Mouse (Mus musculus) forebrain, embryonic 13.5 days (tissue): ENCODE measurements around the gene Ogdhl. TPM values are rescaled to one million over a fixed set of nuclear protein-coding genes. Genes with fewer than 3 reads are reported as not detected.
A peak's percentile ranks its signal among the peaks of the same experiment; 100 is the strongest.
"Not testable (repeated sequence)": the region's sequence is repeated elsewhere in the genome, so short reads cannot be mapped to it uniquely, and the experiment has no call there.

Experiments
- ATAC-seq: fragments of 200-750 bp; cut with Nextera tagmentation; 2 replicates; pipeline ENCODE4 v1.8.0; 2017
- H3K27ac ChIP-seq: fragments of 300-500 bp; sonication (generic); 2 replicates; pipeline ENCODE4 v1.5.1; 2015; ENCODE audit warnings: inconsistent platforms, mild to moderate bottlenecking, moderate library complexity
- H3K27me3 ChIP-seq: fragments of 300-500 bp; sonication (generic); 2 replicates; pipeline ENCODE4 v1.6.1; 2015; ENCODE audit warnings: mild to moderate bottlenecking, inconsistent platforms
- H3K36me3 ChIP-seq: fragments of 300-500 bp; sonication (generic); 2 replicates; pipeline ENCODE4 v1.6.1; 2015; ENCODE audit warnings: mild to moderate bottlenecking, inconsistent platforms; ENCODE audit not compliant: poor library complexity, severe bottlenecking
- H3K4me1 ChIP-seq: fragments of 300-500 bp; sonication (generic); 2 replicates; pipeline ENCODE4 v1.6.1; 2015; ENCODE audit warnings: inconsistent platforms
- H3K4me2 ChIP-seq: fragments of 300-500 bp; sonication (generic); 2 replicates; pipeline ENCODE4 v1.6.1; 2015; ENCODE audit warnings: inconsistent platforms, mild to moderate bottlenecking, moderate library complexity
- H3K4me3 ChIP-seq: fragments of 300-500 bp; sonication (generic); 2 replicates; pipeline ENCODE4 v1.5.1; 2015; ENCODE audit warnings: mild to moderate bottlenecking, inconsistent platforms
- H3K9ac ChIP-seq: fragments of 300-500 bp; sonication (generic); 2 replicates; pipeline ENCODE4 v1.6.1; 2015; ENCODE audit warnings: mild to moderate bottlenecking, inconsistent platforms
- H3K9me3 ChIP-seq: fragments of 300-500 bp; sonication (generic); replicated peaks from 2 replicates; pipeline ENCODE4 v1.6.1; 2016; ENCODE audit warnings: inconsistent platforms
- WGBS: fragments of 180-500 bp; shearing (Covaris S2); methylation state at CpG from one replicate; pipeline ENCODE4 v1.1.7; 2015; 5-methylcytosine and 5-hydroxymethylcytosine counted together
- polyA plus RNA-seq: library from polyadenylated mRNA; unstranded; fragments of >200 nt; fragmentation: Nextera tagmentation; extraction: Ambion mirVana; gene quantifications from 2 replicates; pipeline ENCODE4 v1.2.1, GENCODE M21; 2015

The Ogdhl gene
- polyA plus RNA-seq, 1 experiment from 2014 or later = 20.3 TPM

GRCm38 (mm10) chr14:32336547-32336946 is 14.7 kb downstream of the Ogdhl start:
- Histone ChIP-seq H3K27ac (no peak overlapping the region), H3K9ac (no peak overlapping the region), H3K4me3 (no peak overlapping the region), H3K4me2 (no peak overlapping the region), H3K4me1 (peaks cover 13% of the 10 kb centered on the region), H3K27me3 (no peaks in the 10 kb centered on the region), H3K9me3 (no peaks in the 10 kb centered on the region), H3K36me3 (peaks cover 76% of the 10 kb centered on the region)
- 79% methylated on average over 11 of the region's 11 CpGs for WGBS
- ATAC-seq = no peak

- no peak overlapping the region for H3K4me2 ChIP-seq
- ATAC-seq = no peak
- H3K4me3 ChIP-seq = no peak overlapping the region
- WGBS = 95% methylated on average over 7 of the region's 7 CpGs
- H3K9ac ChIP-seq = no peak overlapping the region
- H3K27me3 ChIP-seq = no peaks in the 10 kb centered on the region
- no peaks in the 10 kb centered on the region for H3K9me3 ChIP-seq
- no peak overlapping the region for H3K27ac ChIP-seq
- H3K36me3 ChIP-seq = peaks cover 93% of the 10 kb centered on the region
- no peaks in the 10 kb centered on the region for H3K4me1 ChIP-seq
These were observed 20.0 kb downstream of the Ogdhl start for GRCm38 (mm10) chr14:32341823-32342222.

GRCm38 (mm10) chr14:32344176-32344575 is 22.4 kb downstream of the Ogdhl start:
- H3K4me1 ChIP-seq = no peaks in the 10 kb centered on the region
- H3K36me3 ChIP-seq = peaks cover 81% of the 10 kb centered on the region
- WGBS = 93% methylated on average over 7 of the region's 7 CpGs
- H3K4me2 ChIP-seq = no peak overlapping the region
- H3K27me3 ChIP-seq = no peaks in the 10 kb centered on the region
- H3K9me3 ChIP-seq = no peaks in the 10 kb centered on the region
- no peak overlapping the region for H3K27ac ChIP-seq
- ATAC-seq = no peak
- H3K9ac ChIP-seq = no peak overlapping the region
- no peak overlapping the region for H3K4me3 ChIP-seq

- Histone ChIP-seq H3K4me3 (no peak overlapping the region), H3K27ac (no peak overlapping the region), H3K4me1 (no peaks in the 10 kb centered on the region), H3K9ac (no peak overlapping the region), H3K27me3 (no peaks in the 10 kb centered on the region), H3K4me2 (no peak overlapping the region), H3K9me3 (no peaks in the 10 kb centered on the region), H3K36me3 (peaks cover 76% of the 10 kb centered on the region)
- WGBS = 85% methylated on average over 9 of the region's 10 CpGs
- ATAC-seq = no peak
These were observed 22.9 kb downstream of the Ogdhl start for GRCm38 (mm10) chr14:32344694-32345093.

GRCm38 (mm10) chr14:32347307-32347706 is 25.5 kb downstream of the Ogdhl start:
- WGBS = 94% methylated on average over 9 of the region's 9 CpGs
- H3K4me2 ChIP-seq = no peak overlapping the region
- no peak overlapping the region for H3K9ac ChIP-seq
- H3K27ac ChIP-seq = no peak overlapping the region
- no peaks in the 10 kb centered on the region for H3K27me3 ChIP-seq
- no peak overlapping the region for H3K4me3 ChIP-seq
- H3K9me3 ChIP-seq = no peaks in the 10 kb centered on the region
- no peak for ATAC-seq
- peaks cover 50% of the 10 kb centered on the region for H3K36me3 ChIP-seq
- no peaks in the 10 kb centered on the region for H3K4me1 ChIP-seq

- H3K4me1 ChIP-seq, H3K9me3 ChIP-seq, H3K9ac ChIP-seq, ATAC-seq, H3K27me3 ChIP-seq, H3K4me2 ChIP-seq, H3K4me3 ChIP-seq, H3K27ac ChIP-seq: not testable (repeated sequence)
- WGBS = 27% methylated on average over 6 of the region's 6 CpGs
- peaks cover 13% of the 10 kb centered on the region for H3K36me3 ChIP-seq
These were observed 29.5 kb downstream of the Ogdhl start for GRCm38 (mm10) chr14:32351181-32351920.

- Histone ChIP-seq H3K4me3 (no peak overlapping the region), H3K27ac (no peak overlapping the region), H3K9me3 (no peaks in the 10 kb centered on the region), H3K9ac (no peak overlapping the region), H3K4me1 (no peaks in the 10 kb centered on the region), H3K27me3 (no peaks in the 10 kb centered on the region), H3K4me2 (no peak overlapping the region), H3K36me3 (no peaks in the 10 kb centered on the region)
- WGBS = 77% methylated on average over 7 of the region's 7 CpGs
- ATAC-seq = no peak
These were observed 42.5 kb downstream of the Ogdhl start for GRCm38 (mm10) chr14:32364359-32364758.

GRCm38 (mm10) chr14:32369756-32370155 is 47.9 kb downstream of the Ogdhl start:
- H3K27me3 ChIP-seq = no peaks in the 10 kb centered on the region
- no peak overlapping the region for H3K4me2 ChIP-seq
- H3K9ac ChIP-seq = no peak overlapping the region
- no peaks in the 10 kb centered on the region for H3K36me3 ChIP-seq
- 78% methylated on average over 7 of the region's 7 CpGs for WGBS
- H3K9me3 ChIP-seq = no peaks in the 10 kb centered on the region
- no peak overlapping the region for H3K27ac ChIP-seq
- ATAC-seq = no peak
- H3K4me3 ChIP-seq = no peak overlapping the region
- no peaks in the 10 kb centered on the region for H3K4me1 ChIP-seq

GRCm38 (mm10) chr14:32372510-32372909 is 50.7 kb downstream of the Ogdhl start:
- H3K36me3 ChIP-seq = no peaks in the 10 kb centered on the region
- H3K4me3 ChIP-seq = no peak overlapping the region
- H3K27ac ChIP-seq = no peak overlapping the region
- no peaks in the 10 kb centered on the region for H3K4me1 ChIP-seq
- peaks cover under 1% of the 10 kb centered on the region; the same call in 1 of the 2 replicates for H3K27me3 ChIP-seq
- no peaks in the 10 kb centered on the region for H3K9me3 ChIP-seq
- ATAC-seq = no peak
- no peak overlapping the region for H3K9ac ChIP-seq
- H3K4me2 ChIP-seq = no peak overlapping the region
- 88% methylated on average over 2 of the region's 2 CpGs for WGBS

- Histone ChIP-seq H3K27me3 (peaks cover 50% of the 10 kb centered on the region), H3K4me2 (peak overlapping the region; percentile 49), H3K27ac (no peak overlapping the region), H3K4me3 (peak overlapping the region; percentile 19; the same call in 1 of the 2 replicates), H3K9ac (no peak overlapping the region), H3K4me1 (peaks cover 24% of the 10 kb centered on the region), H3K9me3 (no peaks in the 10 kb centered on the region), H3K36me3 (no peaks in the 10 kb centered on the region)
- ATAC-seq = peak; percentile 43; the same call in 1 of the 2 replicates
- WGBS = 3% methylated on average over 22 of the region's 22 CpGs
These were observed 57.7 kb downstream of the Ogdhl start for GRCm38 (mm10) chr14:32379395-32380098.

GRCm38 (mm10) chr14:32380099-32380480 is 58.3 kb downstream of the Ogdhl start:
- Histone ChIP-seq H3K9me3 (no peaks in the 10 kb centered on the region), H3K4me3 (no peak overlapping the region), H3K36me3 (no peaks in the 10 kb centered on the region), H3K4me1 (peaks cover 24% of the 10 kb centered on the region), H3K27me3 (peaks cover 50% of the 10 kb centered on the region), H3K27ac (no peak overlapping the region), H3K9ac (no peak overlapping the region), H3K4me2 (peak overlapping the region; percentile 49)
- ATAC-seq = no peak
- WGBS = 19% methylated on average over 3 of the region's 3 CpGs

- no peaks in the 10 kb centered on the region for H3K36me3 ChIP-seq
- no peaks in the 10 kb centered on the region for H3K9me3 ChIP-seq
- H3K4me3 ChIP-seq = no peak overlapping the region
- H3K9ac ChIP-seq = no peak overlapping the region
- H3K27ac ChIP-seq = no peak overlapping the region
- H3K4me2 ChIP-seq = peak overlapping the region; percentile 24; the same call in 1 of the 2 replicates
- 39% methylated on average over 7 of the region's 7 CpGs for WGBS
- H3K27me3 ChIP-seq = peaks cover 50% of the 10 kb centered on the region
- peaks cover 24% of the 10 kb centered on the region for H3K4me1 ChIP-seq
- 0 out of 2 replicates have a peak, but pooled peaks have one; percentile 21 for ATAC-seq
These were observed 59.2 kb downstream of the Ogdhl start for GRCm38 (mm10) chr14:32381066-32381465.
